Mouse (Mus musculus) gastrocnemius, postnatal 10 days (tissue): Measurements from ENCODE around the gene Atg2a. TPM values are rescaled to one million over a fixed set of nuclear protein-coding genes. Genes with fewer than 3 reads are reported as not detected.
"Not testable (repeated sequence)": the region's sequence is repeated elsewhere in the genome, so short reads cannot be mapped to it uniquely, and the experiment has no call there.

Experiments used
- DNase-seq: peaks from one replicate; pipeline ENCODE4 v3.0.0; 2021; ENCODE audit warnings: mixed read lengths
- microRNA-seq, 2 experiments: library from miRNA; unstranded; fragments of <30 nt; microRNA quantifications; one replicate each; pipeline ENCODE4 v1.2.0; 2021
- total RNA-seq, 2 experiments: library from RNA; stranded (reverse); gene quantifications; 2 replicates each; pipeline ENCODE4 v1.2.3; 2021

The Atg2a gene
- total RNA-seq, 2 experiments from 2014 or later: 13.2 to 15.0 TPM

DNA sequence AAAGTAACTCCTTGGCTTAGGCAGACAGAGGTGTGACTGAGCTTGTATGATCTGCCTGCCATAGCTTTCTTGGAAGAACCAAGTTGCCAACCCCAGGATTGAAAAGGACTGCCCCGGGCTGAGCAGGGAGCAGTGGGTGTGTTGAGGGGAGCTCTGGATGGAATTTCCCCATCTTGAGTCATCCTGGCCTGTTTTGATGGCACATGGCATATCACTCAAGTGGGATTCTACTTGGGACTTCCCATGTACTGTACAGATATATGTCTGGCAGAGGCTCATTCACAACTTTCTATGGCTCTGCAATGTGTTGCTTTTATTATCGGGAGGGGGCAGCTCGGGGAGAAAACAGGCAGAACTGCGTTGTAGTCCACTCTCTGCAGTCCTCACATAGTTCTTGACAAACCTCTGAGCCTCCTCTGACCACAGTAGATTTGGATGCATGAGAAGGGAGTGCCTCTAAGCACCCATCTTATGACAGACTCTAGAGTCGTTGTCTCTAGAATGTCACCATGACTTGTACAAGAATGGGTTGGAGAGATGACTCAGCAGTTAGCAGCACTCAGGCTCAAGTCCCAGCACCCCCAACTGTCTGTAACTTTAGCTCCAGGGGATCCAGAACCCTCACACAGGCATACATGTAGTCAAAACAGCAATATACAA, 55.2 kb downstream of the Atg2a start:
- DNase-seq: no peak

DNA sequence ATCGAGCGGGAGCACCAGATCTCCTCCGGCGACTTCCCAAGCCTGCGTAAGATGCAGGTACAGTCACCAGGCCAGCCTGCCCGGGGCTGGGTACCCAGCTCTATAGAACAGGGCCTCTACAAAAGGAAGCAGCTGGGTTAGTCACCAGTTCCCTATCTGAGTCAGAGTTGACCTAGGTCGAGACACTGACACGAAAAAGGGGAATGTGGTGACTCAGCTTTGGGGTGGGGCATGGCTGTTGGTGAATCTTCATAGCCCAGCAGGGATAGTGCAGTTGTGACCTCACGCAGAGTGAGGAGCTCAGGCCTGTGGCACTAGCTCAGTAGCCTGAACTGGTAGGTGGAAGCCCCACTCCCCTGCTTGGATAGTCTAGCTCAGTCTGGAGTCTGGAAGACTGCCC, 56.2 kb downstream of the Atg2a start:
- DNase-seq: no peak

- DNase-seq: no peak
These were observed 57.5 kb downstream of the Atg2a start for GRCm38 (mm10) chr19:6299003-6299402.

- DNase-seq: no peak
These were observed 58.2 kb downstream of the Atg2a start for GRCm38 (mm10) chr19:6299450-6300267.

DNA sequence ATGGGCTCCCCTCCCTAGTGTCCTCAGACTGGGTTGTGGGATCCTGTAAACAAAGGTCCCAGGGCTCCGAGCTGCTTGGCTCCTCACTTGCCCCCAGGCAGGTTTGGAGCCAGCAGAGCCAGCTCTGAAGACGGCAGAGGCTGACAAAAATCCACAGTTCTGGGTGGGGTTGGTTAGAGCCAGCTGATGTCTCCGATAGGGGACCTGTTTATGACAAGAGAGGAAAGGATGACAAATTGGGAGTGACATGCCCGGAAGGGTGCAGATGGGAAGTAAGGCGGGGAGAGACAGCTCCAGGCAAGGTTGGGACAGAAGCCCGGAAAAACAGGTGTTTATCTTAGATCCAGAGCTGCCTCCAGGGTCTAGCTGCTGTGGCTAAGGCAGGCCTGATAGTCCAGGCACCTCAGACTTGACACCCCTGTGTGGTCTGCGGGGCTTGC, 59.0 kb downstream of the Atg2a start:
- DNase-seq: no peak

DNA sequence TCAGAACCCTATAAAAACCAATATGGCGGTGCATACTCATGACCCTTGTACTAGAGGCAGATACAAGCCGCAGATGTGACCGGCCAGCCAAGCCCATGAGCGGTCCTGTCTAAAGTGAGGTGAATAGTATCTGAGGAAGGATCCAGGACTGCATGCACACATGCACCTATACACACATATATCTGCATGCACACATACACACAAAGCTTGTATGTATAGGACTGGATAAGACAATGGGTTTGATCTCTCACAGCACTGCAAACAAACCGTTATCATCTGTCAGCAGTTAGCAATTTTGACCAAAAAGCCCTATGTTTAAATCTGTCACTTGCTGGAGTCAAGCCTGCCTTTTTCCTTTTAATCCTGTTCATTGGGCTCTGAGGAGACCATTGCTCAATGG, 60.6 kb downstream of the Atg2a start:
- no peak for DNase-seq

DNA sequence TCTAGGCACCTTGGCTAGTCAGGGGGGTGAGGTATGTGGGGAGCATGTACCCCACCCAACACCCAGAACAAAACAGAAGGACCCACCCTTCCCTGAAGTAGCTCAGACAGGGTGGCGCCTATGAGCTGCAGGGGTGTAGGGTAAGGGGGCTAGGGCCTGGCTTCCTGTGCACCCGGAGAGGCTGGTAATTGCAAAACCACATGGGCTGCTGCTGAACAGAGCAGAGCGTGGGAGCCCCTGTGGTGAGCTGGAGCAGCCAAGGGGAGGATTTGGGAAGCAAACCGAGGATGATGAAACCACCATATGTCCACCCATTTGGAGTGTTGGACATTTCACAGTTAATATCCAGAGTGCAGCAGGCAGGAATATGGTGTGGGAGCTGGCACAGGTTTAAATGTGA, 61.1 kb downstream of the Atg2a start:
- DNase-seq: no peak

- DNase-seq: no peak
These were observed 62.4 kb downstream of the Atg2a start for GRCm38 (mm10) chr19:6303831-6304230.

- DNase-seq: peak; percentile 94
These were observed 63.5 kb downstream of the Atg2a start for GRCm38 (mm10) chr19:6304787-6305516.

- DNase-seq: no peak
These were observed 64.1 kb downstream of the Atg2a start for GRCm38 (mm10) chr19:6305517-6306115.

DNA sequence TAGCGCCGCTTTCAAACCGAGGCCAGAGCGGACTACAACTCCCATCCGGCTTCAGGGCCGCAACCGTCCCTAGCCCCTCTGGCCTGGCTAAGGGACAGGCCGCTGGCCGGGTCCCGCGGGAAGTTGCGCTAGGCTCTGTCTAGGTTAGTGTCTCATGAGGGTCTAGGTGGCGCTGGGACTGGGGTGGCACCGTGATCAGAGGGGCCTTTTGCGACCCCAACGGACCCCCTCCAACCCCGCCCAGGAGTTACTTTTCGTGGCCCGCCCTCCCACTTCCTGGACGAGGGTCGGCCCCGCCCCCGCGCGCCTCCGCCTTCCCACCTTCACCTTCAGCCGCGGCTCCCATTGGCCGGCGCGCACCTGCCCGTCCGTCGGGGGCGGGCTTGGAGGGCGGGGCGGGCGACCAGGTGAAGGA, 64.7 kb downstream of the Atg2a start, which contains the start of gene Cdc42bpg:
Cdc42bpg (plus strand) TSS at position 320 of the 415 bp plus-strand sequence.
- DNase-seq: peak; percentile 82

GRCm38 (mm10) chr19:6306586-6306985, 65.1 kb downstream of the Atg2a start:
- peak; percentile 91 for DNase-seq

DNA sequence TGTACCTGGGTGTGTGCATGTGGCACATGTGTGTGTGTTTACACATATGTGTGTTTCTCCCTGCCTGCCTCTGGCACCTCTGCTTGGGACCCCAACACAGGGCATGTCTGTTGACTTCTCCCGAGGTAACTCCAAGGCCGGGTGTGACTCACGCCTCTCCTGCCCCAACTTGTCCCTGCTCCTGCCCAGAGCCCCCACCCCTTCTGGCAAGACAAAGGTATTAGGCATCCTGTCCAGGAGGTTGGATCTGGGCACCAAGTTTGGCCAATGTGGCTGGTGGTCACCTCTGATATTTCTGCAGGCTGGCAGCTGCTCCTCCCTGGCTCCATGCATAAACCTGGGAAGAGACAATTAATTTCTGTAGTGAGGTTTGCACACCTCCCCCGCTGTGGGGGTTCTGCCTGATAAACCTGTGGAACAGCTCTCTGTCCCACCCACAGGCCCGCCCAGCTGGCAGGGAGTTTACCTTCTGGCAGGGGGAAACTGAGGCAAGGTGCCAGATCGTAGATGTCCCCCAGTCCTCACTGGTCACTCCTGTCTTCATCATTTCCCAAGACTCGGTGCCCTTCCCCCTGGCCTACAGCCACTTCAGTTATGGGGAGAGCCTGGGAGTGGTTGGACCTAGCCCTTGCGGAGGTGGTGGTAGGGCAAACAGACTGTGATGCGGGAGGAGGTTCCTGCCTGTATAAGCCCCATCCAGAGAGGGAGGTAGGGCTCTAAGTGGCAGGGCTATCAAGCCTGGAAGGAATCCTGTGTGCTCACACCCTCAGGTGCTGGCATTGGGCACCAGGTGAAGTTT, 66.5 kb downstream of the Atg2a start:
- no peak for DNase-seq

- no peak for DNase-seq
These were observed 68.7 kb downstream of the Atg2a start for GRCm38 (mm10) chr19:6310181-6310580.

DNA sequence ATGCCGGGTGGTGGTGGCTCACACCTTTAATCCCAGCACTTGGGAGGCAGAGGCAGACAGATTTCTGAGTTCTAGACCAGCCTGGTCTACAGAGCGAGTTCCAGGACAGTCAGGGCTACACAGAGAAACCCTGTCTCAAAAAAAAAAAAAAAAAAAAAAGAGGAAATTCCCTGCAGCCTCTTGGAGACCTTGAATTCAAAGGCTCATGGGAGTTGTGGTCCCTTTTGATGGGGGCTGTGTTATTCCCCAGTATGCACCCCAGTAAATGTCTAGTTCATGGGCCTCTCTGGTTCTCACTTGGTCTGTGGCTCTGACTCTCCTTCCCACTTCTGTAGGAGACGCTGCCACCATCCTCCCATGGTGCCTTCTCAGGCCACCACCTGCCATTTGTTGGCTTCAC, 70.3 kb downstream of the Atg2a start:
- DNase-seq: not testable (repeated sequence)

Small RNA genes lying within 50 kb of the gene (microRNA-seq; reads per million reads assigned to microRNA genes)
- gene Mir192 (8.8 to 16.9 reads per million in 2 experiments), gene Mir194-2 (6.7 to 9.5 reads per million in 2 experiments)

Other genes starting within 250 kb of the Atg2a start
- gene Capn1, start 225.8 kb upstream of the Atg2a start, total RNA-seq: 10 to 100 TPM; 78.1 to 83.8 TPM
- gene Syvn1, start 195.1 kb upstream of the Atg2a start, total RNA-seq: 10 to 100 TPM; 18.4 to 22.1 TPM
- gene Mrpl49, start 183.9 kb upstream of the Atg2a start, total RNA-seq: 10 to 100 TPM; 34.1 to 36.3 TPM
- 100 to 1,000 TPM; 669 to 708 TPM for gene Fau, start 183.8 kb upstream of the Atg2a start, total RNA-seq
- gene Znhit2, start 180.5 kb upstream of the Atg2a start, total RNA-seq: 10 to 100 TPM; 10.6 to 11.0 TPM
- 1 to 10 TPM; 4.7 to 5.8 TPM for gene Tm7sf2, start 173.3 kb upstream of the Atg2a start, total RNA-seq
- 10 to 100 TPM; 23.1 to 29.4 TPM for gene Vps51, start 164.4 kb upstream of the Atg2a start, total RNA-seq
- not detected for gene Tmem262, start 161.6 kb upstream of the Atg2a start, total RNA-seq
- not detected for gene Gm28374, start 159.4 kb upstream of the Atg2a start, total RNA-seq
- 10 to 100 TPM; 18.5 to 20.1 TPM for gene Zfpl1, start 156.7 kb upstream of the Atg2a start, total RNA-seq
- gene Cdca5, start 156.7 kb upstream of the Atg2a start, total RNA-seq: 1 to 10 TPM; 3.5 to 4.1 TPM
- under 1 TPM in 1 of 2 experiments, not detected in 1; 0.59 TPM for gene AC131692.1, start 147.2 kb upstream of the Atg2a start, total RNA-seq
- gene Naaladl1, start 135.9 kb upstream of the Atg2a start, total RNA-seq: under 1 TPM in 1 of 2 experiments, not detected in 1; 0.09 TPM
- gene Sac3d1, start 123.0 kb upstream of the Atg2a start, total RNA-seq: 10 to 100 TPM; 12.4 to 13.9 TPM
- 10 to 100 TPM; 12.0 to 14.6 TPM for gene Snx15, start 113.4 kb upstream of the Atg2a start, total RNA-seq
- under 1 TPM; 0.23 to 0.41 TPM for gene Batf2, start 100.7 kb upstream of the Atg2a start, total RNA-seq
- gene Arl2, start 100.1 kb upstream of the Atg2a start, total RNA-seq: 10 to 100 TPM; 56.4 to 65.4 TPM
- not detected for gene Majin, start 57.3 kb upstream of the Atg2a start, total RNA-seq
- not detected for gene Gpha2, start 15.3 kb upstream of the Atg2a start, total RNA-seq
- 10 to 100 TPM; 24.3 to 25.4 TPM for gene Ppp2r5b, start 5.8 kb upstream of the Atg2a start, total RNA-seq
- gene Ehd1, start 35.1 kb downstream of the Atg2a start, total RNA-seq: 10 to 100 TPM; 54.0 to 64.8 TPM
- 1 to 10 TPM; 4.2 to 4.5 TPM for gene Cdc42bpg, start 64.8 kb downstream of the Atg2a start, total RNA-seq
- 10 to 100 TPM; 11.3 to 12.9 TPM for gene Men1, start 93.3 kb downstream of the Atg2a start, total RNA-seq
- gene Map4k2, start 99.5 kb downstream of the Atg2a start, total RNA-seq: 10 to 100 TPM; 11.9 to 19.3 TPM
- gene Sf1, start 122.0 kb downstream of the Atg2a start, total RNA-seq: 100 to 1,000 TPM in 1 of 2 experiments, 10 to 100 TPM in 1; 88.6 to 123 TPM
- 1,000 to 10,000 TPM; 3,066 to 3,425 TPM for gene Pygm, start 142.7 kb downstream of the Atg2a start, total RNA-seq
- 10 to 100 TPM; 30.5 to 31.4 TPM for gene Rasgrp2, start 157.7 kb downstream of the Atg2a start, total RNA-seq
- 1 to 10 TPM; 3.1 to 3.3 TPM for gene Nrxn2, start 177.1 kb downstream of the Atg2a start, total RNA-seq